Mouse (Mus musculus): ENCODE measurements around the gene Mdn1.

Mdn1 gene

DNA sequence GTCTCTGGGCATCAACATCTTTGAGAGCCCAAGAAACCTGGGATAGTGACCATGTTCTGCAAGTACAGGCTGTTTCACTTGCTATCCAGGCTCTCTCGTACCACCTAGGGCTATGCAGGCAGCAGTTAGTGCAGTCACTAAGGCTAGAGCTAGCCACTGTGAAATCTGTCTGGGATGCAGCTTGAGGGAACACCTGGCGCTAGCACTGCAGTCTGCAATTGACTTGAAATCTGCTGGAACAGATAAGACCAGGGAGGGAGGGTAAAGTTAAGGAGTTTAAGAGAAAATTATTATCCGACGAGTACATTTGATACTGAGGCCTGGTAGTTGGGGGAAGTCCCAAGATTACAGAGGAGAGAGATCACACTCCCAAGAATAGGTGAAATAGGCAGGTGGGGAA lies 123.1 kb downstream of the Mdn1 start:
- DNase-seq (ENCODE audit: extremely low read depth, insufficient read length, low spot score): no peak

DNA sequence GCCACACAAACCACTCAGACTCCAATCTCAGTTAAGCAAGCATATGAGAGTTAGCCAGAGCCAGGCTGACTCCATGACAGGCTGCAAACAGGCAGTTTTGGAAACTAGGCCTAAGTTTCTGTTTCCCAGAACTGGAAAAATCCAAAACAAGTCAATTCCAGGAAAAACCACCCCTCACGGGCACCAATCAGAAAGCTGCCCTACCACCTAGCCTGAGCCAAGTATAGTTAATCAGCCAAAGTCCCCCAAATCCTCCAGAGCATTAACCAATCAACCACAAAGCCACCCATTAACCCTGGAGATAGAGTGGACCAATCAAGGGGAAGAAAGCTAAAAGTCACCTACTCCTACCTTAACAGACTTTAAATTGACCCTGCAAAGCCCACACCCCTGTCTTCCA lies 130.2 kb downstream of the Mdn1 start:
- no peak for DNase-seq (ENCODE audit: extremely low read depth, insufficient read length, low spot score)

DNA sequence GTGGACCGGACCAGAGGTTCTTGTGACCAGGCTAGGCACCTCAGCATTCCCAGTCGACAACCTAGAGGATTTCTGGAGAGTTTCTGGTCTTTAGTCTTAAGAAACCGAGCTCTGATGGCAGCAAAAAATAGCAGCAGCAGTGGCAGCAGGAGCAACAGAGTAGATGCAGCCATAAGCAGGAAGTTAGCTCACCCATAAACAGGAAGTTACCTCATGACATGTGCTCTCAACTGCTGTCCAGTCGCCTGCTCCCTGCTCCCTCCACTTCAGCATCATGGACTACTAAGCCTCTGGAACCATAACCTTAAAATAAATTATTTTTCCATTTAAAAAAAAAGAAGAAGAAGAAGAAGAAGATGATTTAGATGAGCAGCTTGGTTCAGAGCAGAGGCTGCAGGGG lies 132.1 kb downstream of the Mdn1 start:
- DNase-seq (ENCODE audit: extremely low read depth, insufficient read length, low spot score): no peak

DNA sequence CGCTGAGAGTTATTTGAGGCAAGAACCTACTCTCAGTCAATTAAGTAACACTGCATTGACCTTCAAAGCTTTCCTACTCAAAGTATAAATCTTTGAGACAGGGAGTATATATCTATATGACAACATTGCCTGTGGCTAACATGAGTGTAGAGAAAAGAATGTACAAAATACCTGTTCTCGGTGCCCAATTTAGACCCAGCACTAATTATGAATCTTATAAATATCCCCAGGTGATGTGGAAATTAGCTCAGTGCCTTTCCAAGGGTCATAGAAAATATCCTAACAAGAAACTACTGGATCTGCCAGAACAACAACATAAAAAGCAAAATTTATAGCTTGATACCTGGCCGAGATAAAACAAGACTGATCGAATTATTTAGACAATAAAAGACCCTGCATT lies 142.1 kb downstream of the Mdn1 start:
- DNase-seq (ENCODE audit: extremely low read depth, insufficient read length, low spot score): no peak

DNA sequence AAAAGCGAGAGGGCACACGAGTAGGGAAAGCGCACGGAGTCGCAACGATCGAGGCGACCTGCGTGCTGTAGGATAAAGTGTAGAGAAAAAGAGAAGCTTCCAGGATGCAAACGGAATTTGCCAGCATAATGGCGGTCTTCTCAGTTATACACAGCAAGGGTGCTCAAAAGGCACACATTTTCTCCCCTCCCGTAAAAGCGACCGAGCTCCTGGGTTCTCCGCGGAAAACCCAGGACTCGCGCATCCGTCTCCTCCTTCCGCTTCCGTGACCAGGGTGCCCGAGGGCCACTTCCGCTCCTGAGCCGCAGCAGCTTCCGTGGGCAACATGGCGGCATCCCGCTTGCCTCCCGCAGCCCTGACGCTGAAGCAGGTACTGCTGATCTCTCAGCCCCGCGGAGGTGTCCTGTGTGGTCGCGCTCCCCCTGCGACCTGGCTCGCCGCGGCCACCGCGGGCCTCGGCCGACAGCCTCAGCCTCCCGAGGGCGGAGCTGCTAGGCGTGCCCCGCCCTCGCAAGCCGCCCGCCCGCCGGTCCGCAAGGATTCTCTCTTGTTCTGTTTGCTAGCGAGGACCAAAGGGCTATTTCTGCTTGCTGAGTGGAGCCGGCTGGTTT lies 143.2 kb downstream of the Mdn1 start, which contains the start of gene Lyrm2:
Lyrm2 (plus strand) TSS at position 288 of the 611 bp plus-strand sequence.
- peak; percentile 90 for DNase-seq (ENCODE audit: extremely low read depth, insufficient read length, low spot score)

DNA sequence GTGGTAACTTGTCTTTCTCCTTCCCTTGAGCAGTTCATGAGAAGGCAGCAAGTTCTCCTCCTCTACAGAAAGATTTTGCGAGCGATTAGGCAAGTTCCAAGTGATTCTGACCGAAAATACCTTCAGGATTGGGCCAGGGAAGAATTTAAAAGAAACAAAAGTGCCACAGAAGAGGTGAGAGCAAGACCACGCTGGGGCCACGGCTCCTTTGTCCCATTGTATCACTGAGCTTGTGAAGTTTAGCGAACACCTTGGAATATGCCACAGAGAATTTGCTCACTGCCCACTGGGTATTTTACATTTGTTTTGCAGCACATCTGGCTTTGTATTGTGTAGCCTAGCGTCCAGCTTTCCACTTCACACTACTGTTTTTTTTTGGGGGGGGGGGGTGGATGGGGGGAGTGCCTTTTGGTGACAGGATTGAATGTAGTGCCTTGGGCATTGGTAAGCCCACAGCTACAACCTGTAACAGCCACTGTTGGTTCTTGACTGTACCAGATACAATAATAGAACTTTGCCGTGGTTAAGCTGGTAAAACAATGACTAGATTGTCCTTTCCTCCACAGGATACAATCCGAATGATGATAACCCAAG lies 143.8 kb downstream of the Mdn1 start:
- no peak for DNase-seq (ENCODE audit: extremely low read depth, insufficient read length, low spot score)

DNA sequence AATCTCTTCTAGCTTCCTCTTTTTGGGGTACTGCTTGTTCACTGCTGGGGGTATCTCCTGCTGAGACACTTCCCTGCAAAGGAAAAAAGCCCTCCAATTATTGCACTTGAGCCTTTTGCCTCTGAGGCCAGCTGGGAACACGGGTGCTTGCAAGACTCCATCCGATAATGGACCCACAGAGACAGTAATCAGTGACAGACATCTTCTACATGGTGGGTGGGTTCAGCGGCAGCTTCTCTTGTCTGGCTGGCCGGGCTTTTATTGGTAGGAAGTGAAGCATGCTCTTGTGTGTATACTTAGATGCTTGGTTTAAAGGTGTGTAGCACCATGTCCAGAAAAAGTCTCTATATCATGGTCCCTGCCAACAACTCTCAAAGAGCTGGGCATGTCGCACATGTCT lies 160.6 kb downstream of the Mdn1 start:
- DNase-seq (ENCODE audit: extremely low read depth, insufficient read length, low spot score): no peak

DNA sequence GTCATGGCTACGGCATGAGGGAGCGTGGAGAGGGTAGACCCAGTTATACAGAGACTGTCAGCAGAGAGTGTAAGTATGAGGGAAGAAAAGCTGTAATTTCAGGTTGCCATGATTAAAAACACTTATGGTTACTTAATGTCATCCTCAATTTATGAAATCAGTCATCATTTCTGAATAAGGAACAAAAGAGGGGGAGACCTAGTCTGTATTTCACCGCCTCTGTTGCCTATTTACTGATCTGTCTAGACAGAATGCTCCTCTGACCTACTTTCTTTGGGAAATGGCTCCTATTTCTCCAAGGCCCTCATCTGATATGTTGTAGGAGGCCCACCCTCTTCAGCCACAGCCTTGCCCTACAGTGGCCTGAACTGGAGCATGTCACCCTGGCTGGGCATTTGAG lies 163.8 kb downstream of the Mdn1 start:
- no peak for DNase-seq (ENCODE audit: extremely low read depth, insufficient read length, low spot score)

DNA sequence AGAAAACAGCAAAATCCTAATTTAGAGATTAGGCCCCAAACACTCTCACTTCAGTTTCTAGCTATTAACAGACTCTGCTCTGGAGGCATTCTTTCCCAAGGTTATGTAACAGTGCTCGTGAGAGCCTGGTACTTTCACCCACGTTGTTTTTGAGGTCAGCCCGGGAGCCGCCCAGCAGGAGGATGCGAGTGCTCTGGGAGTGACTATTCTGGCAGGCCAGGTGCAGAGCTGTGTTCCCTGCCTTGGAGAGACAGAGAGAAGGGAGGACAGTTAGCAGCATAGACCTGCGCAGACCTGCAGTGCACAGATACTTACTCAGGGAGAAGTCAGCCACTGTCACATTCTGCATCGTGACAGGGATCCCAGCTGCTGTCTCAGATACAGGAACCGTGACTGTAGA lies 167.3 kb downstream of the Mdn1 start:
- no peak for DNase-seq (ENCODE audit: extremely low read depth, insufficient read length, low spot score)
